Mouse (Mus musculus): ENCODE measurements around the gene Zfp143.

DNA sequence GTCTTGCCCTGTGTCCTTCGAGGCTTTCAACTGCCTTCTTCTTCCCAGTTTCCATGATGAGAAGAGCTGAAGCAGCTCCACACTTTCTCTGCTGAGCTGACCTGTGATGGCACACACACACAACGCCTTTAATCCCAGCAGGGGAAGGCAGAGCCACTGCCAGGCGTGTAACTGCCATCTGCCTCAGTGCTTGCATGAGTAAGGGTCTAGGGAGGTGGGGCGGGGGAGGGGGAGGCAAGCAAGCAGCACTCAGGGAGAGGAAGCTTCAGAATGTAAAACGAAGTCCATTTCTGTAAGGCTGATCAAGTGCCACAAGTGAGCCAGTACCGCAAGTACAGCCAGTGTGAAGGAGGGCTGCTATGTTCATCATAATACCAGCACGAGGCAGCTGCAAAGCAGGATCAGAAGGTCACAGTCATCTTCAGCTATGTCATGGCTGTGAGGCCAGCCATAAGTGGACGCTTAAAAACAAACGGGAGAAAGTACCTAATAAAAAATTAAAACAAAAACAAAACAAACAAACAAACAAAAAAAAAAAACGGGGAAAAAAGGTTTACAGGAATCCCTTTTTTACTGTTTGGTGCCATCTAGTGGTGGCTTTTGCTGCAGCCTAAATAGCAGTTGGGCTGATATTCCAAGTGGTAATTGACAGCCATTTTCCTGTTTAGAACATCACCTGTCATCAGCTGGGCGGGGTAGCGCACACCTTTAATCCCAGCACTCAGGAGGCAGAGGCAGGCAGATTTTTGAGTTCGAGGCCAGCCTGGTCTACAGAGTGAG lies 22.6 kb downstream of the Zfp143 start:
- TF ChIP-seq CTCF (IDR thresholded peaks at IDR 0.05; ENCODE audit: extremely low read depth, insufficient read length, insufficient replicate concordance, low read depth, low read length): peak; percentile 18; the same call in 1 of the 2 replicates
- no peak for TF ChIP-seq POLR2A (IDR thresholded peaks at IDR 0.05; ENCODE audit: low read depth, low read length)
